Mouse (Mus musculus): Measurements from ENCODE around the gene Ppm1d. TPM values are rescaled to one million over a fixed set of nuclear protein-coding genes. Genes with fewer than 3 reads are reported as not detected.

Gene Ppm1d
- polyA plus RNA-seq, 1 experiment from 2014 or later = 21.4 TPM

DNA sequence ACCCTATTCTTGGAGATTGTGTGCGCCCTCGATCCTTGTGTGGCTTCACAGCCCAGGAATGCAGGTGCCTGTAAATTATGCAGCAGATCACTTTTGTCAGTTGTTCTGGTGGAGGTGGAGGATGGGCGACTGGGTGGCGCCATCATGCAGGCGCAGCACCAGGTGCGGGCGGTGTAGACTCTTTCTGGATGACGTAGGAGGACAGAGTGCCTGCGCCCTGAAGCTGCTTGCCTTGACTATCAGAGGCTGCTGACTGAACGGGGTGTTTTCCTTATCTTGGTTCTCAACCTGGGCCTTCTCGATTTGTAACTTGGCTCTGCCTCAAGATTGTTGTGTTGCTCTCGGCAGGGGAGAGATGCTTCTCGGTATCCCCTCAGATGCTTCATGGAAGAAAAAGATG lies 13.1 kb upstream of the Ppm1d start:
- H3K36me3 ChIP-seq (ENCODE audit: control insufficient read depth, insufficient read depth) = no peaks in the 10 kb centered on the region
- no peaks in the 10 kb centered on the region for H3K27me3 ChIP-seq (replicated peaks; ENCODE audit: control insufficient read depth, insufficient read depth, low read length)
- no peaks in the 10 kb centered on the region for H3K4me1 ChIP-seq (replicated peaks; ENCODE audit: control insufficient read depth, insufficient read depth, low read length)
- no peaks in the 10 kb centered on the region for H3K9me3 ChIP-seq (ENCODE audit: control insufficient read depth, low read length)
- no peak for ATAC-seq
- no peak overlapping the region for H3K27ac ChIP-seq (ENCODE audit: low read length)
- H3K4me3 ChIP-seq (replicated peaks; ENCODE audit: low read length) = no peak overlapping the region
- H3K9ac ChIP-seq (replicated peaks; ENCODE audit: low read depth, low read length) = no peak overlapping the region
- 81% methylated on average over 13 of the region's 13 CpGs for WGBS
- no peak overlapping the region for H3K4me2 ChIP-seq (ENCODE audit: low read length)

GRCm38 (mm10) chr11:85299880-85300279 lies 11.2 kb upstream of the Ppm1d start:
- Histone ChIP-seq H3K4me3 (replicated peaks; ENCODE audit: low read length) (no peak overlapping the region), H3K27ac (ENCODE audit: low read length) (no peak overlapping the region), H3K4me2 (ENCODE audit: low read length) (no peak overlapping the region), H3K36me3 (ENCODE audit: control insufficient read depth, insufficient read depth) (no peaks in the 10 kb centered on the region), H3K27me3 (replicated peaks; ENCODE audit: control insufficient read depth, insufficient read depth, low read length) (no peaks in the 10 kb centered on the region), H3K4me1 (replicated peaks; ENCODE audit: control insufficient read depth, insufficient read depth, low read length) (no peaks in the 10 kb centered on the region), H3K9ac (replicated peaks; ENCODE audit: low read depth, low read length) (no peak overlapping the region), H3K9me3 (ENCODE audit: control insufficient read depth, low read length) (no peaks in the 10 kb centered on the region)
- WGBS = 69% methylated on average over 2 of the region's 2 CpGs
- ATAC-seq = no peak

DNA sequence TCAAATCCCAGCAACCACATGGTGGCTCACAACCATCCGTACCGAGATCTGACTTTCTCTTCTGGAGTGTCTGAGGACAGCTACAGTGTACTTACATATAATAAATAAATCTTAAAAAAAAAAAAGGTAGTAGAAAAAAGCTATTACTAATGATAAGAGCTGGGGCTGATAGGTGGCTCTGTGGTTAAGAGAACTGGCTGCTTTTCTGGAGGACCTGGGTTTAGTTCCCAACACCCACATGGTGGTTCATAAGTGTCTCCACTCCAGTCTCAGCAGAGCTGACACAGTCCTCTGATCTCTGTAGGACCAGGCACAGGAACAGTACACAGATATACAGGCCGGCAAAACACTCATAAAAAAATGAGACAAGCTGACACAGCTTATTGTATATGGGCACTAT lies 9.9 kb upstream of the Ppm1d start:
- Histone ChIP-seq H3K4me2 (ENCODE audit: low read length) (no peak overlapping the region), H3K9me3 (ENCODE audit: control insufficient read depth, low read length) (no peaks in the 10 kb centered on the region), H3K27ac (ENCODE audit: low read length) (no peak overlapping the region), H3K27me3 (replicated peaks; ENCODE audit: control insufficient read depth, insufficient read depth, low read length) (no peaks in the 10 kb centered on the region), H3K36me3 (ENCODE audit: control insufficient read depth, insufficient read depth) (no peaks in the 10 kb centered on the region), H3K9ac (replicated peaks; ENCODE audit: low read depth, low read length) (no peak overlapping the region), H3K4me3 (replicated peaks; ENCODE audit: low read length) (no peak overlapping the region), H3K4me1 (replicated peaks; ENCODE audit: control insufficient read depth, insufficient read depth, low read length) (no peaks in the 10 kb centered on the region)
- WGBS = 89% methylated on average over 3 of the region's 3 CpGs
- ATAC-seq = no peak

- Histone ChIP-seq H3K27me3 (replicated peaks; ENCODE audit: control insufficient read depth, insufficient read depth, low read length) (no peaks in the 10 kb centered on the region), H3K4me2 (ENCODE audit: low read length) (no peak overlapping the region), H3K9me3 (ENCODE audit: control insufficient read depth, low read length) (no peaks in the 10 kb centered on the region), H3K9ac (replicated peaks; ENCODE audit: low read depth, low read length) (no peak overlapping the region), H3K4me1 (replicated peaks; ENCODE audit: control insufficient read depth, insufficient read depth, low read length) (no peaks in the 10 kb centered on the region), H3K27ac (ENCODE audit: low read length) (no peak overlapping the region), H3K36me3 (ENCODE audit: control insufficient read depth, insufficient read depth) (no peaks in the 10 kb centered on the region), H3K4me3 (replicated peaks; ENCODE audit: low read length) (no peak overlapping the region)
- 80% methylated on average over 2 of the region's 2 CpGs for WGBS
- no peak for ATAC-seq
These were observed 9.2 kb upstream of the Ppm1d start for GRCm38 (mm10) chr11:85301836-85302235.

DNA sequence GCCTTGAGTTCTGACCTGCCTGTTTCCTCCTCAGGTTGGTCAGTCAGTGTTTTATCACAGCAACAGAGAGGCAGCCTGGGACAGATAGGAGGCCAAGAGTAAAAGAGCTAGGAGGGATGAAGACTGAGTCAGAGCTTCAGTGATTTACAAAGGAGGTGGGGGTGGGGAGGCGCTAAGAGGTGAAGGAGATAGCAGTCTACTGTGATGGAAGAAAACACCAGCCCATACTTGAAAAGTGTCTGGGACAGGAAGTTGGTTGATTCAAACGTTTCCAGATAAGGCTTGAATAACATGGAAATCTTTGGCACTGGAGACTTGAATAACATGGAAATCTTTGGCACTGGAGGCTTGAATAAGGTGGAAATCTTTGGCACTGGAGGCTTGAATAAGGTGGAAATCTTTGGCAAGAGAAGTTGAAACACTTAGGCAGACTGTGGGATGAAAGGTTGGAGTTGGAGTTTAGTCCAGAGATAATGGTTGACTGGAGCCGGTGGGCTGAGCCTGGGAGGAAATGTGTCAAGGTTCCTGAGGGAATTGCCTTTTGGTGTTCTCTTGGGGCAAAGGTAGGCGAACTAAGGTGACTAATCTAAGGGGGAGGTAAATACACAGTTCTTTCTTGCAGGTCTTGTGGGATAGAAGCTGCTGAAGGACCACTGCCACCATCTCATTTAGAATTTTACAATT lies 4.3 kb upstream of the Ppm1d start:
- Histone ChIP-seq H3K4me2 (ENCODE audit: low read length) (no peak overlapping the region), H3K9ac (replicated peaks; ENCODE audit: low read depth, low read length) (no peak overlapping the region), H3K27me3 (replicated peaks; ENCODE audit: control insufficient read depth, insufficient read depth, low read length) (no peaks in the 10 kb centered on the region), H3K36me3 (ENCODE audit: control insufficient read depth, insufficient read depth) (no peaks in the 10 kb centered on the region), H3K9me3 (ENCODE audit: control insufficient read depth, low read length) (no peaks in the 10 kb centered on the region), H3K27ac (ENCODE audit: low read length) (no peak overlapping the region), H3K4me3 (replicated peaks; ENCODE audit: low read length) (no peak overlapping the region), H3K4me1 (replicated peaks; ENCODE audit: control insufficient read depth, insufficient read depth, low read length) (no peaks in the 10 kb centered on the region)
- ATAC-seq = no peak
- 72% methylated on average over 4 of the region's 4 CpGs for WGBS

GRCm38 (mm10) chr11:85308799-85309198 lies 2.2 kb upstream of the Ppm1d start:
- no peak for ATAC-seq
- Histone ChIP-seq H3K4me2 (ENCODE audit: low read length) (no peak overlapping the region), H3K27ac (ENCODE audit: low read length) (no peak overlapping the region), H3K4me3 (replicated peaks; ENCODE audit: low read length) (no peak overlapping the region), H3K9ac (replicated peaks; ENCODE audit: low read depth, low read length) (no peak overlapping the region), H3K36me3 (ENCODE audit: control insufficient read depth, insufficient read depth) (no peaks in the 10 kb centered on the region), H3K9me3 (ENCODE audit: control insufficient read depth, low read length) (no peaks in the 10 kb centered on the region), H3K27me3 (replicated peaks; ENCODE audit: control insufficient read depth, insufficient read depth, low read length) (no peaks in the 10 kb centered on the region), H3K4me1 (replicated peaks; ENCODE audit: control insufficient read depth, insufficient read depth, low read length) (peaks cover 10% of the 10 kb centered on the region)
- WGBS = 75% methylated on average over 2 of the region's 2 CpGs

GRCm38 (mm10) chr11:85310407-85310712 lies 684 bp upstream of the Ppm1d start:
- 1% methylated on average over 15 of the region's 15 CpGs for WGBS
- Histone ChIP-seq H3K27ac (ENCODE audit: low read length) (no peak overlapping the region), H3K4me2 (ENCODE audit: low read length) (peak overlapping the region; percentile 93), H3K9ac (replicated peaks; ENCODE audit: low read depth, low read length) (peak overlapping the region; percentile 65), H3K27me3 (replicated peaks; ENCODE audit: control insufficient read depth, insufficient read depth, low read length) (no peaks in the 10 kb centered on the region), H3K36me3 (ENCODE audit: control insufficient read depth, insufficient read depth) (peaks cover 2% of the 10 kb centered on the region; the same call in 1 of the 2 replicates), H3K4me1 (replicated peaks; ENCODE audit: control insufficient read depth, insufficient read depth, low read length) (peaks cover 18% of the 10 kb centered on the region), H3K4me3 (replicated peaks; ENCODE audit: low read length) (peak overlapping the region; percentile 97), H3K9me3 (ENCODE audit: control insufficient read depth, low read length) (no peaks in the 10 kb centered on the region)
- no peak for ATAC-seq

GRCm38 (mm10) chr11:85311645-85312490 lies 824 bp downstream of the Ppm1d start:
- WGBS = under 1% methylated on average over 56 of the region's 56 CpGs

DNA sequence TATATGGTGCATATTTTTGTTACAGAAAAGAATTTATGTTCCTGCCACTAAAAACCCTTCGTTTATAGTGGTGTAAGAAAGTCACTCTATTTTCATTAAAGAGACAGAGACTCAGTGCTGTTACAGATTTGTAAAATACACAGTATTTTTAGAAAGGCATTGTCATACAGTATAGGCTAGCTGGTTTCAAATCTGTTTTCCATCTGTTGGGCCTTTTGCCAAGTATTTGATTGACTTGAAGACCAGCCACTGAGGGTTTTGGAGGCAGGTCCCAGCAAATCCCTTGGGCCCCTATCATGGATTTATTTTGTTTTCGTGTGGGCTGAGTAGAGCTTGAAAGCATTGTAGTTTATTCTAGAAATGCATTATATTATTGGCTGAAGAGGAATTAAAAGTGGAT lies 1.8 kb downstream of the Ppm1d start:
- H3K9ac ChIP-seq (replicated peaks; ENCODE audit: low read depth, low read length) = no peak overlapping the region
- WGBS = 14% methylated on average over 2 of the region's 2 CpGs
- no peaks in the 10 kb centered on the region for H3K27me3 ChIP-seq (replicated peaks; ENCODE audit: control insufficient read depth, insufficient read depth, low read length)
- ATAC-seq = peak; percentile 56
- peak overlapping the region; percentile 44; the same call in 1 of the 2 replicates for H3K27ac ChIP-seq (ENCODE audit: low read length)
- peak overlapping the region; percentile 97 for H3K4me3 ChIP-seq (replicated peaks; ENCODE audit: low read length)
- H3K36me3 ChIP-seq (ENCODE audit: control insufficient read depth, insufficient read depth) = peaks cover 2% of the 10 kb centered on the region; the same call in 1 of the 2 replicates
- H3K9me3 ChIP-seq (ENCODE audit: control insufficient read depth, low read length) = no peaks in the 10 kb centered on the region
- peak overlapping the region; percentile 70 for H3K4me2 ChIP-seq (ENCODE audit: low read length)
- H3K4me1 ChIP-seq (replicated peaks; ENCODE audit: control insufficient read depth, insufficient read depth, low read length) = peaks cover 18% of the 10 kb centered on the region

More at GRCm38 (mm10) chr11:85311645-85312490, 824 bp downstream of the Ppm1d start:
- Histone ChIP-seq H3K4me1 (replicated peaks; ENCODE audit: control insufficient read depth, insufficient read depth, low read length) (peaks cover 18% of the 10 kb centered on the region), H3K4me2 (ENCODE audit: low read length) (peak overlapping the region; percentile 70), H3K27me3 (replicated peaks; ENCODE audit: control insufficient read depth, insufficient read depth, low read length) (no peaks in the 10 kb centered on the region), H3K36me3 (ENCODE audit: control insufficient read depth, insufficient read depth) (peaks cover 2% of the 10 kb centered on the region; the same call in 1 of the 2 replicates), H3K9ac (replicated peaks; ENCODE audit: low read depth, low read length) (peak overlapping the region; percentile 89), H3K4me3 (replicated peaks; ENCODE audit: low read length) (peak overlapping the region; percentile 97), H3K27ac (ENCODE audit: low read length) (peak overlapping the region; percentile 91), H3K9me3 (ENCODE audit: control insufficient read depth, low read length) (no peaks in the 10 kb centered on the region)
- peak; percentile 27 for ATAC-seq

Data from forebrain, embryonic 16.5 days (tissue).